Mouse (Mus musculus): ENCODE measurements around the gene Rbm44. TPM values are rescaled to one million over a fixed set of nuclear protein-coding genes. Genes with fewer than 3 reads are reported as not detected.

Gene Rbm44
- total RNA-seq, 2 experiments from 2014 or later, result not detected

DNA sequence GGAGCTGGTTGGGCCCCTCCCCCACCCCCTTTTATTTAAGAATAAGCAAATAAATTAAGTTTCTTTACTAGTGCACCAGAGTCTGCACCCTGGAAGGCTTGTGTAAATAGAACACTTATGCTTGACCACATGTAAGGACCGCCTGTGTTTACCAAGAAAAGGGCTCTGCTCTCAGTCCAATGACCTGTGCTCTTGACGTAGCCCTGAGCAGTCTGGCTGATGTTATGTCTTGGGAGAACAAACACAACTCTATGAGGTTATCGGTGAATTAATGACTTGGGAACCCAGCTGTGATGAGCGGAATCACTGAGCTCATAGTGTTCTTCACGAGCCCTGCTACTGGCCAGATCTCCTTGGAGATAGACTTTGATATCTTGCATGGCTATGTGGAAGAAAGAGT is 36.4 kb downstream of the Rbm44 start:
- TF ChIP-seq CTCF (IDR thresholded peaks at IDR 0.05), result no peak
- intact Hi-C loops (cut with DNase I), result no loop called here
- peak overlapping the region; percentile 77 for H3K4me3 ChIP-seq
- no peak for DNase-seq
- H3K27ac ChIP-seq, result peak overlapping the region; percentile 81

GRCm38 (mm10) chr1:91181784-91182450 is 37.0 kb downstream of the Rbm44 start:
- intact Hi-C loops (cut with DNase I), result no loop called here
- DNase-seq, result no peak
- peak overlapping the region; percentile 77 for H3K4me3 ChIP-seq
- peak overlapping the region; percentile 81 for H3K27ac ChIP-seq
- TF ChIP-seq CTCF (IDR thresholded peaks at IDR 0.05), result no peak

DNA sequence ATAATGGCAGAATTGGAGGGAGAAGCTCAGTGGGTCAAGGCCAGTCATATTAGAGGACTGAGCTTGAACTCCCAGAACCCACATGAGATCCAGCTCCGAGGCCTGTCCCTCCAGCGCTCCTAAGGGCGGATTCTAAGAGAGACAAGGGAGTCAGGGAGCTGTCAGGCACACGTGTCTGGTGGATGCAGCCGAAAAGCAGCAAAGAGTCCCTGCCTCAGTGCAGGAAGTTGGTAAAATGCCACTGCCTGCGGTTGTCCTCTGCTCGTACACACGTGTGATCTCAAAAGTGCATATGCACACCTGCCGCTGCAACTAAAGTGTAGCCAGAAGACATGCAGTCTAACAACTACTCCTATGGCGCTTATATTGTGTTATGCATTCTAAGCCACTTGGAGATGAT is 38.4 kb downstream of the Rbm44 start:
- Histone ChIP-seq H3K27ac (no peak overlapping the region; the same call in 1 of the 2 replicates), H3K4me3 (no peak overlapping the region)
- no peak for DNase-seq
- intact Hi-C loops (cut with DNase I), result no loop called here
- TF ChIP-seq CTCF (IDR thresholded peaks at IDR 0.05), result no peak

DNA sequence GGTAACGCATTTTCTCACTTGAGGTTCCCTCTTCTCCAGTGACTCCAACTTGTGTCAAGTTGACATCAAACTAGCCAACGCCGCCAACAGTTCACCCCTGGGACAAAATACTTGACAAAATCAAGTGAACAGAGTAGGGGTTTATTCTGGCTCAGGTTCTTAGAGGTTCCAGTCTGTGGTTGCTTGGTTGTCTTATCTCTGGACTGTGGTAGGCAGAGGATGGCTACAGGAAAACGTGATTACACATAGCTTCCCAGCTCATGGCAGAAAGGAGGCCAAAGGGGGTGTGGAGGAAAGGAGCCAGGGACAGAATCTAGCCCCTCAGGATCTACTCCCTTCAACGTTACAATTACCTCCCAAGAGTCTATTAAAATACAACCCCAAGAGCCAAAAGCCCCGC is 41.8 kb downstream of the Rbm44 start:
- Histone ChIP-seq H3K4me3 (no peak overlapping the region), H3K27ac (peak overlapping the region; percentile 41; the same call in 1 of the 2 replicates)
- TF ChIP-seq CTCF (IDR thresholded peaks at IDR 0.05), result no peak
- intact Hi-C loops (cut with DNase I), result no loop called here
- no peak for DNase-seq

- no peak for DNase-seq
- intact Hi-C loops (cut with DNase I), result no loop called here
- TF ChIP-seq CTCF (IDR thresholded peaks at IDR 0.05), result no peak
- peak overlapping the region; percentile 41 for H3K27ac ChIP-seq
- no peak overlapping the region for H3K4me3 ChIP-seq
Measured at GRCm38 (mm10) chr1:91187315-91187714, 42.4 kb downstream of the Rbm44 start.

DNA sequence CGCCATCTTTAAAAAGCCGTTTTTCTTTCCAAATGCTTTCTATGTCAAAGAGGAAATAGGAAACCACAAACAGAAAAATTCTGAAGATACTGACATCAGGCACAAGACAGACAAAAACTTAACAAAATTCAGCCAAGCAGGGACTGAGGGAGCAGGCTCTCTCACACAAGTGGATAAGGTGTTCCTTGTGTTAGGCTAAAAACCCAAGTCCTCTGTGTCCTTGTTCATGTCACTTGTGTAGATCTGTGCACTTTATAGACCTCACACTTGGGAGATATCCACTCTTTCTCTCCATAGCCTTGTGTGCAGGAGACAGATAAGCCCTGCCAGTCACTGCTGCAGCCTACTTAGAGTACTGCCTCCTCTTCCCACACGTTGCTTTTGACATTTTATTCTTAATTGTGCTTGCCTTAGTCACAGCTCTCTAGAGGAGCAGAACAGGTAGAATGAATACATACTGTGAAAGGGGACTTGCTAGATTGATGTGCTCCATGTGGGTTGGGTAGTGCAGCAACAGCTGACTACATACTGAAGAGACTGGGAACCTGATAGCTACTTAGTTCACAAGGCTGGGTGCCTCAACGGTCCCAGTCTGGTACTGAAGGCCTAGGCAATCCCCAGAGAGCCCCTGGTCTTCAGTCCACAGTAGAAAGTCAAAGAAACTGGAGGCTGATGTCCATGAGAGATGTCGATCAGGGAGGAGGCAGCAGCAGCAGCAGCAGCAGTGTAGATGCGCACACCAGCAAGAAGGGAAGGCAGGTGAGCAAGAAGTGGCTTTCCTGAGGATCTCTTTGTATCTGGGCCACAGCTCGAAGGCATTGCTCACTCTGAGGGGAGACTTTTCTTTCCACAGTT is 43.1 kb downstream of the Rbm44 start:
- no peak for DNase-seq
- Histone ChIP-seq H3K4me3 (no peak overlapping the region), H3K27ac (peak overlapping the region; percentile 41)
- intact Hi-C loops (cut with DNase I), result no loop called here
- TF ChIP-seq CTCF (IDR thresholded peaks at IDR 0.05), result no peak

DNA sequence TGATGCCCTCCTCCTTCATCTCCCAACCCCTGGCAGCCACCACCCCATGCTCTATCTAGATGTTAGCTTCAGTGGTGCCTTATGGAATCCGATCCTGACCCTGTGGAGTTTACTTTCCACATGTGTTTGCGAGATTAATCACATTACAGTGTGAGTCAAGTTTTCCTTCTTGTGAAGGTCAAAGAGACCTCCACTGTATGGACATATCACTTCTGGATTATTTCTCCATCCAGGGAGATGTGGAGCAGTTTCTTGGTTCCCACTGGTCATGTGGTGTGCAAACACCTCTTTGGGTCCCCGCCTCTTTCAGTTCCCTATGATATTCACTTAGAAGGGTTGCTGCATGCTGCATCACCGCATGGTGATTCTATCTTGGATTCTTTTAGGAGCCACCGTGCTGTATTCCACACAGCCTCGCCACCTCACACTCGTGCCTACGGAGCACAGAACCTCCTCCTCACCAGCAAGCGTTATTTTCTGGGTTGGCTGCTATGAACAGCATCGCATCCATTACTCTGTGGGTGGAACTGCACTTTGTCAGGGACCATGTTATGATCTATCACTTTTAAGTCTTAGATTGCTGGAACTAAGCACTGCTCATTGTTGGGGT is 44.1 kb downstream of the Rbm44 start:
- Histone ChIP-seq H3K27ac (no peak overlapping the region), H3K4me3 (no peak overlapping the region)
- intact Hi-C loops (cut with DNase I), result no loop called here
- TF ChIP-seq CTCF (IDR thresholded peaks at IDR 0.05), result no peak
- no peak for DNase-seq

DNA sequence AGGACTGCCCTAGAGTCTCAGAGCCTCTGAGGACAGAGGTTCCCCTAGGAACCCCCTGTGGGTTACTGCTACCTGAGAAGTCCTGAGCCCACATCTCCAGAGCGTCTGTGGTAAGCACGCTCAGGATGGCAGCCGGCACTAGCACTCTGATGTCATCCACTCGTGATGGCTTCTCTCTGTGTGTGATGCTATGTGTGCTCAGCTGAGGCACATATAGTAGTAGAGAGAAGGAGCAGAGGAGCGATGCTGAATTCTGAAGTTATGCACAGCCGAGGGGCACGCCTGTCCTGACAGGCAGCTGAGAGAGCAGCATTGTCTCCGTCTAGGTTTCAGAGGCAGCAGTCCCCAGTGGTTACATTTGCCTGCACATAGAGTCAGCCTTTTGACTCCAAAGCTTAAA is 47.3 kb downstream of the Rbm44 start:
- no peak for TF ChIP-seq CTCF (IDR thresholded peaks at IDR 0.05)
- Histone ChIP-seq H3K4me3 (0 out of 2 replicates have a peak overlapping the region, but pooled peaks have one; percentile 1), H3K27ac (no peak overlapping the region)
- intact Hi-C loops (cut with DNase I), result no loop called here
- DNase-seq, result no peak

DNA sequence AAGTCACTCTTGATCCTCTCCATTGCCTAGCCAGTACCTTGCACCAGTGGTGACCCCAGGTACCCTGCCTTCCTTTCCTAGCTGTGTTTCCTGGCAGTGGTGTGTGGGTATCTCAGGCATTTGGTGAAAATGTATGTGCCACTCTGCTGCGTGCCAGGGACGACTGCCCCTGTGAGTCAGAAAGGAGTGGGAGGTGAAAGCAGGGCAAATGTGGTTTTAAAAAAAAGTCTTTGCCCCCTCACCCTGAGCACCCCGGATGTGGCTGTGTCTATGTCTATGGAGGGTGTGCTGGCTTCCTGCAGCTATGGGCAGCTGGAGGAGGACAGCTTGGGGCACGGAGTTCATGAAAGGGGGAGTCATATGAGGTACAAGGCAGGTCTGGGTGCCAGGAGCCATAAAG is 48.4 kb downstream of the Rbm44 start:
- no peak for TF ChIP-seq CTCF (IDR thresholded peaks at IDR 0.05)
- no peak for DNase-seq
- intact Hi-C loops (cut with DNase I), result no loop called here
- Histone ChIP-seq H3K4me3 (no peak overlapping the region), H3K27ac (no peak overlapping the region)

DNA sequence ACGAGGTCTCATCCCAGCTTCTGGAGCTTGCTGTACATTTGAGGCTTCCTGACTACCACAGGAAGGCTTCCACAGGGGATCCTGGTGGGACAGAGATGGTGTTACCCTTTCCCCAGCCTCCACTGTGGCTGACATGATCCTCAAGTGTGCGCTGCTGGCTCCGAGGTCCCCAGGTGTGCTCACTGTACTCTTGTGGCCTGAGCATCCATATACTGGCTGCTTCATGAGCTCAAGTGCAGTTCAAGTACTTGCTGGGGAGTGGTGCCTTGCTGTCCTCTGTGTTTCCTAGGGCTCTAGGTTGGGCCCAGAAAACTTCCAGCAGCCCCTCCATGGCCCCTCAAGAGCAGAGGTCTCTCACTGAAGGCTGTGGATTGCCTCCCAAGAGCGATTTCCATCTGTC is 48.8 kb downstream of the Rbm44 start:
- DNase-seq, result no peak
- no peak for TF ChIP-seq CTCF (IDR thresholded peaks at IDR 0.05)
- Histone ChIP-seq H3K27ac (no peak overlapping the region), H3K4me3 (no peak overlapping the region)
- intact Hi-C loops (cut with DNase I), result no loop called here

DNA sequence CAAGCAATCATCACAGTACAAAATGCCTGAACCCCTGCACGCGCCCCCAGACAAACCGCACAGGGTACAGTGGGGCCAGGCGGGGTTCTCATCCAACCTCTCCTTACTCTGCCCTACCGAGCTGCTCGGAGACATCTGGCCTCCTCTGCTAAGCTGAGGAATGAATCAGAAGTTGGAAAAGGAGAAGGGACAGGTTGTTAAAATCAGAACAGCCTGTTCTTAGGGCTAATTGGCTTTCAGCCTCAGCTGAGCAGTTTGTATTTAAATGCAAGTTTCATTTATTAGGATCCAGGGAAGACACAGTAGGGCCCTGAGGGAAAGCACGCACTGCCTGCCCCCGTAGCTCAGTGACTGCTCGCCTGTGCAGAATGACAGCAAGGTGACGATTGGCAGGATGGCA is 54.9 kb downstream of the Rbm44 start:
- no peak for DNase-seq
- intact Hi-C loops (cut with DNase I), result no loop called here
- no peak overlapping the region for H3K27ac ChIP-seq
- no peak for TF ChIP-seq CTCF (IDR thresholded peaks at IDR 0.05)
- no peak overlapping the region for H3K4me3 ChIP-seq

DNA sequence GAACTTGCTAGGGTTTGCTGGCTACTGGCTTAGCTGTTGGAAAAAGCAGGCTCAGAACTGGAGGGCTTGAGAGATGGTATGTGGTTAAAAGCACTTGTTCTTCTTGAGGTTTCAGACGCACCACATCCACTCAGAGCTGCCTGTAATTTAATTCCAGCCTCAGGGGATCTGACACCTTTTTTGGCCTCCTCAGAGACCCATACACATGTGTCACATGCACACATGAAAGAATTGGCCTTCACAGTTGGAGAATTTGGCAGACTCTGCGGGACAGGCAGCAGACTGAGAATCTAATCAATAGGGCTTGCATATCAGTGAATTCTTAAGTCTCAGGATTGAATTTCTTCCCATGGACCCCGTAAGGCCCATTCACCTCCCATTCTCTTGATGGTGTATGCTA is 56.2 kb downstream of the Rbm44 start:
- no peak for DNase-seq
- no peak for TF ChIP-seq CTCF (IDR thresholded peaks at IDR 0.05)
- Histone ChIP-seq H3K4me3 (no peak overlapping the region), H3K27ac (no peak overlapping the region)
- intact Hi-C loops (cut with DNase I), result no loop called here

GRCm38 (mm10) chr1:91204221-91204765 is 59.4 kb downstream of the Rbm44 start:
- intact Hi-C loops (cut with DNase I), result no loop called here
- DNase-seq, result no peak
- TF ChIP-seq CTCF (IDR thresholded peaks at IDR 0.05), result no peak
- peak overlapping the region; percentile 40; the same call in 1 of the 2 replicates for H3K27ac ChIP-seq
- H3K4me3 ChIP-seq, result no peak overlapping the region

All from gastrocnemius, adult 2 months (tissue).